Mouse (Mus musculus) limb, embryonic 14.5 days (tissue): ENCODE measurements around the gene Gm11939. TPM values are rescaled to one million over a fixed set of nuclear protein-coding genes. Genes with fewer than 3 reads are reported as not detected.
"Not testable (repeated sequence)": the region's sequence is repeated elsewhere in the genome, so short reads cannot be mapped to it uniquely, and the experiment has no call there.

Source experiments
- ATAC-seq: fragments of 200-750 bp; cut with Nextera tagmentation; 2 replicates; pipeline ENCODE4 v1.8.0; 2017; ENCODE audit warnings: low read depth, moderate number of reproducible peaks, moderate TSS enrichment; ENCODE audit not compliant: low FRiP score
- DNase-seq: peaks from one replicate; pipeline ENCODE4 v3.0.0-alpha.2; 2015; ENCODE audit warnings: low spot score
- H3K27ac ChIP-seq: fragments of 300-500 bp; sonication (generic); replicated peaks from 2 replicates; pipeline ENCODE4 v1.5.1; 2014; ENCODE audit warnings: low read depth, mild to moderate bottlenecking, low read length, moderate library complexity, mixed read lengths
- H3K27me3 ChIP-seq: fragments of 300-500 bp; sonication (generic); 2 replicates; pipeline ENCODE4 v1.6.1; 2014; ENCODE audit warnings: low read length, mixed read lengths; ENCODE audit not compliant: control insufficient read depth, insufficient read depth
- H3K36me3 ChIP-seq: fragments of 300-500 bp; sonication (generic); 2 replicates; pipeline ENCODE4 v1.6.1; 2014; ENCODE audit warnings: mild to moderate bottlenecking, low read length, moderate library complexity, mixed read lengths; ENCODE audit not compliant: control insufficient read depth, insufficient read depth
- H3K4me1 ChIP-seq: fragments of 300-500 bp; sonication (generic); 2 replicates; pipeline ENCODE4 v1.6.1; 2014; ENCODE audit warnings: antibody characterized with exemption, low read length, mixed read lengths; ENCODE audit not compliant: control insufficient read depth, insufficient read depth
- H3K4me2 ChIP-seq: fragments of 300-500 bp; sonication (generic); replicated peaks from 2 replicates; pipeline ENCODE4 v1.6.1; 2014; ENCODE audit warnings: low read depth, mild to moderate bottlenecking, low read length, moderate library complexity; ENCODE audit not compliant: severe bottlenecking
- H3K4me3 ChIP-seq: fragments of 300-500 bp; sonication (generic); replicated peaks from 2 replicates; pipeline ENCODE4 v1.5.1; 2014; ENCODE audit warnings: low read length
- H3K9ac ChIP-seq: fragments of 300-500 bp; sonication (generic); 2 replicates; pipeline ENCODE4 v1.6.1; 2014; ENCODE audit warnings: mild to moderate bottlenecking, low read depth, low read length, moderate library complexity; ENCODE audit not compliant: severe bottlenecking
- H3K9me3 ChIP-seq: fragments of 300-500 bp; sonication (generic); 2 replicates; pipeline ENCODE4 v1.6.1; 2016; ENCODE audit warnings: low read length; ENCODE audit not compliant: control insufficient read depth
- POLR2A ChIP-seq: fragments of 200-500 bp; IDR thresholded peaks from 2 replicates; pipeline ENCODE4 v1.8.0; 2012; ENCODE audit warnings: inconsistent platforms, mild to moderate bottlenecking, moderate library complexity, borderline replicate concordance; ENCODE audit not compliant: insufficient read depth, insufficient read length; ENCODE audit errors: extremely low read depth
- WGBS: fragments of 180-500 bp; shearing (Covaris S2); extraction: QIAGEN DNeasy Blood & Tissue Kit; methylation state at CpG from one replicate; pipeline ENCODE4 v1.1.7; 2014; 5-methylcytosine and 5-hydroxymethylcytosine counted together
- polyA plus RNA-seq, 2 experiments: library from polyadenylated mRNA; depleted of rRNA in 1 of 2; stranded (reverse) in 1 of 2; unstranded in 1 of 2; fragments of >200 nt; fragmentation: Nextera tagmentation in 1 of 2; extraction: Ambion mirVana in 1 of 2; gene quantifications; 2 replicates each; pipeline versions ENCODE4 v1.2.1 to v1.2.3; 2012 to 2014

Gm11939 gene
- polyA plus RNA-seq (2012; rRNA removed) (not detected in 2 replicates), polyA plus RNA-seq (2014; fragmentation: Nextera tagmentation; extraction: Ambion mirVana) (not detected in 2 replicates)

DNA sequence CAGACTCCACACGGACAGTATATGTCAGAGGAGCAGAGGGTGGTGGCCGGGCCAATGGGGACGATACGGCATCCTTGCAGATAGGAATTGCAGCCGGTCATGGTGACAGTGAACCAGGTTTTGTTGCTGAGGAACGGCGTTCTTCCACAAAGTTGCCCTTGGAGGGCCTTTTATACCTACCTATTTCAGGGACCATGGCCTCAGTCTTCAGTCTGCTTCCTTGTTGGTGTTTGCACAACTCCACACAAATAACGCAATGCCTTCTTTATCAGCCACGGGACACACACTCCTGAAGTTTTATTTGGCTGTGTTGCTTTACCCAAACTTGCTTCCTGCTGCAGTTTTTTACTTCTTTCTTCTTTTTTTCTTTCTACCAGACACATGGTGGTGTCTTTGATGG, at the start of gene Gm11939:
TSS of gene Gm11939 (minus strand) at position 101 of the 400 bp plus-strand sequence.
- Histone ChIP-seq H3K4me2 (no peak within 1 kb of the TSS), H3K27me3 (no peaks in the 10 kb centered on the region), H3K4me1 (no peaks in the 10 kb centered on the region), H3K9ac (no peak within 1 kb of the TSS), H3K4me3 (no peak within 1 kb of the TSS), H3K9me3 (no peaks in the 10 kb centered on the region), H3K36me3 (no peaks in the 10 kb centered on the region), H3K27ac (no peak within 1 kb of the TSS)
- WGBS, result 89% methylated on average over 9 of the region's 9 CpGs
- no peak for ATAC-seq
- no peak for DNase-seq
- no peak for TF ChIP-seq POLR2A

DNA sequence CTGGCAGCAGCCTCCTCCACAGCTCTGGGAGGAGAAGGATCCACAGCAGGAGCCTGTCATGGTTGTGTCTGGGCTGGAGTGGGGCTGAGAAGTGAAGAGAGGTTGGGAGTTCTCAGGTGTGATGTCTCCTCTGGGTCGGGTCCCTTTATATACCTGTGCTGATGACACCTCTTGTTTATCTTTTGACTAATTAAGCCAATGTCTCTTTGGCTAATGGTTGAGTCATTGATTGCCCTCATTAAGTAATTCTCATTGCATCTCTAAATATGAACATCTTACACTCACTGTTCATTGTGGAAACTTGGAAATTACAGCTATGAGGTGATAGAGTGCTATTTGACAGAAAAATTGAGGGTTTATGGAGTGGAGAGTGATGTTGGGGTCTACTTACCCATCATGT, 43.9 kb upstream of the Gm11939 start, which contains the start of gene Gm11938:
TSS of gene Gm11938 (minus strand) at position 101 of the 400 bp plus-strand sequence.
- H3K27ac ChIP-seq, H3K36me3 ChIP-seq, H3K9me3 ChIP-seq, H3K9ac ChIP-seq, H3K4me3 ChIP-seq, DNase-seq, H3K27me3 ChIP-seq, H3K4me2 ChIP-seq, ATAC-seq, H3K4me1 ChIP-seq: not testable (repeated sequence)
- 48% methylated on average over 1 of the region's 1 CpGs for WGBS

DNA sequence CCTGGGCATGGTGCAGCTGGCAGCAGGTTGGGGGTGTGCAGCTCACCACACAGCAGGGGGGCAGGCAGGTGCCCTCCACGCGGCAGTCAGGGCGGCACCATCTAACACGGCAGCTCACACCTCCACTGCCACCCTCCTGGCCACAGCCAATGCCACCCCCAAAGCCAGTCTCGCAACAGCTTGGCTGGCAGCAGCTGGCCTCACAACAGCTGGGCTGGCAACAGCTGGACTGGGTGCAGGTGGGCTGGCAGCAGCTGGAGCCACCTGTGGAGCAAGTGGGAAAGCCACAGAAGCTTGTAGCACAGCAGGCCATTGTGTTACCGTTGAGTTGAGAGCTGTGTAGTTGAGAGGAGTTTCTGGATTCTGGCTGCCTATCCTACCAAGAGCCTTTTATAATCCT, 38.5 kb upstream of the Gm11939 start, which contains the start of gene Krtap9-3:
TSS of gene Krtap9-3 (minus strand) at position 364 of the 400 bp plus-strand sequence.
- H3K9ac ChIP-seq, result not testable (repeated sequence)
- WGBS, result 65% methylated on average over 5 of the region's 6 CpGs

DNA sequence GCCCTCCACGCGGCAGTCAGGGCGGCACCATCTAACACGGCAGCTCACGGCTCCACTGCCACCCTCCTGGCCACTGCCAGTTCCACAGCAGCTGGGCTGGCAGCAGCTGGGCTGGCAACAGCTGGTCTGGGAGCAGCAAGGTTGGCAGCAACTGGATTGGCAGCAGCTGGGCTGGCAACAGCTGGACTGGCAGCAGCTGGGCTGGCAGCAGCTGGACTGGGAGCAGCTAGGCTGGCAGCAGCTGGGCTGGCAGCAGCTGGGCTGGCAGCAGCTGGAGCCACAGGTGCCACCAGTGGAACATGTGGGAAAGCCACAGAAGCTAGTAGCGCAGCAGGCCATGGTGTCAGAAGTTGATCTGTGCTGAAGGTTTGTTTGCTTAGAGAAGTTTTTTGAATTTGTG, 31.7 kb upstream of the Gm11939 start, which contains the start of gene Krtap1-3:
TSS of gene Krtap1-3 (minus strand) at position 359 of the 400 bp plus-strand sequence.
- Histone ChIP-seq H3K9me3 (no peaks in the 10 kb centered on the region), H3K4me1 (no peaks in the 10 kb centered on the region), H3K27me3 (no peaks in the 10 kb centered on the region), H3K9ac (no peak within 1 kb of the TSS), H3K4me3 (no peak within 1 kb of the TSS), H3K4me2 (no peak within 1 kb of the TSS), H3K27ac (no peak within 1 kb of the TSS), H3K36me3 (no peaks in the 10 kb centered on the region)
- WGBS, result 46% methylated on average over 3 of the region's 6 CpGs
- no peak for TF ChIP-seq POLR2A
- DNase-seq, result no peak
- no peak for ATAC-seq

More for the DNA sequence above, 38.5 kb upstream of the Gm11939 start, which contains the start of gene Krtap9-3:
- not testable (repeated sequence) for H3K4me1 ChIP-seq, H3K27ac ChIP-seq, H3K36me3 ChIP-seq, H3K27me3 ChIP-seq, ATAC-seq, H3K9me3 ChIP-seq, DNase-seq, H3K4me2 ChIP-seq, H3K4me3 ChIP-seq

DNA sequence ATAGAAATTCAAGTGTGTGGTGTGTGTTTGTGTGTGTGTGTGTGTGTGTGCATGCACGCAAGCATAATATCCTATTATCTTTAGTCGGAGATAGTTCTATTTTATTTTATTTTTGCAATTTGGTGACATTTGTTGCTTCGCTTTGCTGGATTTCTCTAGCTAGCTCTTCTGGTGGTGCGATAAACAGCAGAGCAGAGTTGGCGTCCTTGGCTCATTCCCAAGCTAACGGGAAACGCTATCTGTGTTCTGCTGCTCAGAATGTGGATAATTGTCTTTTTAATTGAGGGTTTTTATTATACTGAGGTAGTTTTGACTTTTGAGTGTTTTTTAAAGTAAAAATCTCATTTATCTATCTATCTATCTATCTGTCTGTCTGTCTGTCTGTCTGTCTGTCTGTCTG, 25.8 kb upstream of the Gm11939 start:
- 90% methylated on average over 7 of the region's 7 CpGs for WGBS
- DNase-seq, result no peak

DNA sequence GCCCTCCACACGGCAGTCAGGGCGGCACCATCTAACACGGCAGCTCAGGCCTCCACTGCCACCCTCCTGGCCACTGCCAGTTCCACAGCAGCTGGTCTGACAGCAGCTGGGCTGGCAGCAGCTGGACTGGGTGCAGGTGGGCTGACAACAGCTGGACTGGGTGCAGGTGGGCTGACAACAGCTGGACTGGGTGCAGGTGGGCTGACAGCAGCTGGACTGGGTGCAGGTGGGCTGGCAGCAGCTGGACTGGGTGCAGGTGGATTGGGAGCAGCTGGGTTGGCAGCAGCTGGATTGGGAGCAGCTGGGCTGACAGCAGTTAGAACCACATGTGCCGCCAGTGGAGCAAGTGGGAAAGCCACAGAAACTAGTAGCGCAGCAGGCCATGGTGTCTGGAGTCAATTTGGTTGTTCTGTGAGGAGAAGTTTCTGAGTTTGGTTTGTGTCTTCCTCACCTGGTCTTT, 24.0 kb upstream of the Gm11939 start, which contains the start of gene Krtap1-4:
TSS of gene Krtap1-4 (minus strand) at position 410 of the 460 bp plus-strand sequence.
- TF ChIP-seq POLR2A, result no peak
- no peaks in the 10 kb centered on the region for H3K27me3 ChIP-seq
- no peak within 1 kb of the TSS for H3K9ac ChIP-seq
- DNase-seq (no peak), ATAC-seq (no peak)
- H3K36me3 ChIP-seq, result no peaks in the 10 kb centered on the region
- no peaks in the 10 kb centered on the region for H3K9me3 ChIP-seq
- whole genome bisulfite sequencing, result 65% methylated on average over 5 of the region's 5 CpGs
- H3K4me3 ChIP-seq, result no peak within 1 kb of the TSS
- no peak within 1 kb of the TSS for H3K27ac ChIP-seq
- no peak within 1 kb of the TSS for H3K4me2 ChIP-seq
- H3K4me1 ChIP-seq, result no peaks in the 10 kb centered on the region

More for the DNA sequence above, 25.8 kb upstream of the Gm11939 start:
- Histone ChIP-seq H3K4me1 (no peaks in the 10 kb centered on the region), H3K9me3 (no peaks in the 10 kb centered on the region), H3K27ac (no peak overlapping the region), H3K27me3 (no peaks in the 10 kb centered on the region), H3K36me3 (no peaks in the 10 kb centered on the region), H3K9ac (no peak overlapping the region), H3K4me2 (no peak overlapping the region), H3K4me3 (no peak overlapping the region)
- ATAC-seq, result no peak
- no peak for TF ChIP-seq POLR2A
